Mouse (Mus musculus): ENCODE results near the gene Cd40lg. TPM values are rescaled to one million over a fixed set of nuclear protein-coding genes. Genes with fewer than 3 reads are reported as not detected.

Gene Cd40lg
- total RNA-seq, 2 experiments from 2014 or later = not detected

- H3K4me3 ChIP-seq = no peak overlapping the region
- no peak for DNase-seq
- no peak overlapping the region for H3K27ac ChIP-seq
- intact Hi-C loops (cut with DNase I) = no loop called here
- TF ChIP-seq CTCF (IDR thresholded peaks at IDR 0.05) = no peak
Measured at GRCm38 (mm10) chrX:57216271-57216670, 4.3 kb downstream of the Cd40lg start.

DNA sequence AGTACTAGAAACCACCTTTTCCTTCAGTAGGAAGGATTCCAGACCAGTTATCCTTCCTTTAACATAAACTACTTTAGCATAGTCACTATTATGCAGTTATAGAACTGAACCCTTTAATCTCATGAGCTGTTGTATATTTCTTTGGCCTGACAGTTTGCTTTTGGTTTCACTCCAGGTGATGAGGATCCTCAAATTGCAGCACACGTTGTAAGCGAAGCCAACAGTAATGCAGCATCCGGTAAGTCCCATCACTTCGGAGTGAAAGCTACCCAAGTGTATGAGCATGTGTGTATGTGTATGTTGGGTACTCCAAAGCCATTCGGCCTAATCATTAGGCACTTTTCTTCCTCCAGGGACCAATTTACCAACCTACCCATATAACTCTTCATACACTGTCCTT lies 7.6 kb downstream of the Cd40lg start:
- Histone ChIP-seq H3K27ac (no peak overlapping the region), H3K4me3 (no peak overlapping the region)
- TF ChIP-seq CTCF (IDR thresholded peaks at IDR 0.05) = no peak
- no peak for DNase-seq
- intact Hi-C loops (cut with DNase I) = no loop called here

GRCm38 (mm10) chrX:57221881-57222280 lies 9.9 kb downstream of the Cd40lg start:
- DNase-seq = no peak
- no peak for TF ChIP-seq CTCF (IDR thresholded peaks at IDR 0.05)
- intact Hi-C loops (cut with DNase I) = no loop called here
- Histone ChIP-seq H3K27ac (no peak overlapping the region), H3K4me3 (no peak overlapping the region)

- TF ChIP-seq CTCF (IDR thresholded peaks at IDR 0.05) = no peak
- intact Hi-C loops (cut with DNase I) = no loop called here
- Histone ChIP-seq H3K4me3 (peak overlapping the region; percentile 41), H3K27ac (no peak overlapping the region)
- peak; percentile 51 for DNase-seq
Measured at GRCm38 (mm10) chrX:57223301-57223700, 11.4 kb downstream of the Cd40lg start.

GRCm38 (mm10) chrX:57228178-57228577 lies 16.2 kb downstream of the Cd40lg start:
- TF ChIP-seq CTCF (IDR thresholded peaks at IDR 0.05) = no peak
- H3K4me3 ChIP-seq = no peak overlapping the region
- DNase-seq = no peak
- intact Hi-C loops (cut with DNase I) = no loop called here
- no peak overlapping the region for H3K27ac ChIP-seq

DNA sequence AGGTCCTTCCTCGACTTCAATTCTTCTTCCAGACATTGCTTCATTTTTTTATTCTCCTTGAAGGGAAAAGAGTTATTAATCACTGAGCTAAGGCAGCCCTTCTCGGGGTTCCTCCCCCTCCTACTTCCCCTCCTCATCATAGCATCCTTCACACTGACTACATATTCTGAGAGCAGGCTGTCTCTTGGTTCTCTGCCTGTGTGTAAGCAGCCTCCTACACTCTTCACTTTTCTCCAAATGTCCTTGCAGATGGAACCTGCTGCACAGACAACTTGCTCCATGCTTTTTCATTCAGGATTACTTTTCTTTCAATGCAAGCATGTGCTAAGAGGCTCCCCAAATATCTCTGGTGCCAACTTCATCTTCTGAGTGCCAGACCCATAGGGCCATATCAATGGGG lies 21.7 kb downstream of the Cd40lg start:
- DNase-seq = no peak
- intact Hi-C loops (cut with DNase I) = no loop called here
- TF ChIP-seq CTCF (IDR thresholded peaks at IDR 0.05) = no peak
- H3K27ac ChIP-seq = no peak overlapping the region
- H3K4me3 ChIP-seq = no peak overlapping the region

GRCm38 (mm10) chrX:57235982-57236381 lies 24.0 kb downstream of the Cd40lg start:
- peak; percentile 54 for TF ChIP-seq CTCF (IDR thresholded peaks at IDR 0.05)
- no peak for DNase-seq
- intact Hi-C loops (cut with DNase I) = no loop called here
- Histone ChIP-seq H3K27ac (no peak overlapping the region), H3K4me3 (no peak overlapping the region)

- no peak for TF ChIP-seq CTCF (IDR thresholded peaks at IDR 0.05)
Measured at GRCm38 (mm10) chrX:57238572-57238971, 26.6 kb downstream of the Cd40lg start.

DNA sequence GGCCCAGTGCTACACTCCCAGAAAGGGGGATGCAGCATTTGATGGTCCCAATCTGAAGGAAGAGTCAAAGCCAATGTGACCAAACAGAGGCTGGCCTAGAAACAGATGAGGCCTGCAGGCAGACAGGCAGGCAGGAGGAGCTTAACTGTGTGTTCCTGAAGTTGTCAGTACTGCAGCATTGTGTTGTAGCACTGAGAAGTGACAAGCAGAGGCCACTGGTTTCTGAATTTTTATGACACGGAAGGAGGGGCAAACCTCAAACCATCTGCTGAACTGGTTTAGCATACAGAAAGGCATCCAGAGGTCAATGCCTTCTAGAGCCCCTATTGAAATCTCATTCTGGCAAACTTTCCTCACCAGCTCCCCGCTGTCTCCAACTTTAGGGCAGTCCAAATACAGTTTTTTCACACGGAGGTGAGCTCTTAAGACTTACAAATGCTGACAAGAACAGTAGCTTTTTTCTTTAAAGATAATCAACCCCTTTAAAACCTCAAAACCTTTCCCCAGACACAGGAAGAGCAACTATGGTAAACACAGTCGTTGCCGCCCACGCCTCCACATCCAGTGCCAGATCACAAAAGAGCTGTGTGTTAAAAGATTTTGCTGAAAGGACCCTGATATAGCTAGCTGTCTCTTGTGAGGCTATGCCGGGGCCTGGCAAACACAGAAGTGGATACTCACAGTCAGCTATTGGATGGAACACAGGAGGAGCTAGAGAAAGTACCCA lies 41.5 kb downstream of the Cd40lg start:
- no peak overlapping the region for H3K27ac ChIP-seq
- no peak for TF ChIP-seq CTCF (IDR thresholded peaks at IDR 0.05)
- intact Hi-C loops (cut with DNase I) = no loop called here
- H3K4me3 ChIP-seq = no peak overlapping the region
- no peak for DNase-seq

More at GRCm38 (mm10) chrX:57238572-57238971, 26.6 kb downstream of the Cd40lg start:
- no peak overlapping the region for H3K4me3 ChIP-seq
- intact Hi-C loops (cut with DNase I) = no loop called here
- DNase-seq = no peak
- H3K27ac ChIP-seq = no peak overlapping the region

GRCm38 (mm10) chrX:57260744-57261143 lies 48.8 kb downstream of the Cd40lg start:
- peak; percentile 39 for TF ChIP-seq CTCF (IDR thresholded peaks at IDR 0.05)
- intact Hi-C loops (cut with DNase I) = no loop called here
- H3K4me3 ChIP-seq = no peak overlapping the region

GRCm38 (mm10) chrX:57263515-57263914 lies 51.6 kb downstream of the Cd40lg start:
- intact Hi-C loops (cut with DNase I) = no loop called here
- Histone ChIP-seq H3K4me3 (no peak overlapping the region), H3K27ac (no peak overlapping the region)
- no peak for DNase-seq
- no peak for TF ChIP-seq CTCF (IDR thresholded peaks at IDR 0.05)

More at GRCm38 (mm10) chrX:57260744-57261143, 48.8 kb downstream of the Cd40lg start:
- no peak for DNase-seq
- no peak overlapping the region for H3K27ac ChIP-seq

Other genes with a start within 250 kb of the Cd40lg start
- gene Brs3, start 169.1 kb upstream of the Cd40lg start, total RNA-seq (2021) = not detected
- gene Htatsf1, start 158.6 kb upstream of the Cd40lg start, total RNA-seq (2021) = 10 to 100 TPM; 88.7 to 90.4 TPM
- gene Vgll1, start 124.0 kb upstream of the Cd40lg start, total RNA-seq (2021) = not detected
- gene Arhgef6, start 126.6 kb downstream of the Cd40lg start, total RNA-seq (2021) = 10 to 100 TPM; 46.0 to 71.8 TPM
- gene Rbmx, start 180.9 kb downstream of the Cd40lg start, total RNA-seq (2021) = 10 to 100 TPM; 13.1 to 16.6 TPM
- not detected for gene Gm364, start 197.0 kb downstream of the Cd40lg start, total RNA-seq (2021)

Data from gastrocnemius, adult 2 months (tissue).